Mouse (Mus musculus) left cerebral cortex, postnatal 4 days (tissue): ENCODE data around the gene Otp. TPM values are rescaled to one million over a fixed set of nuclear protein-coding genes. Genes with fewer than 3 reads are reported as not detected.

Experiments used
- DNase-seq: peaks from one replicate; pipeline ENCODE4 v3.0.0-alpha.2; 2022
- intact Hi-C: fragments of 180-260 bp; cut with DNase I; formaldehyde crosslinking; loops from one replicate; pipeline ENCODE4 v1.15.1; 2025
- total RNA-seq, 2 experiments: library from RNA; stranded (reverse); gene quantifications; 2 replicates each; pipeline ENCODE4 v1.2.3; 2021

The Otp gene
- total RNA-seq, result 1 to 10 TPM in 1 of 2 experiments, under 1 TPM in 1; 0.14 to 1.4 TPM

DNA sequence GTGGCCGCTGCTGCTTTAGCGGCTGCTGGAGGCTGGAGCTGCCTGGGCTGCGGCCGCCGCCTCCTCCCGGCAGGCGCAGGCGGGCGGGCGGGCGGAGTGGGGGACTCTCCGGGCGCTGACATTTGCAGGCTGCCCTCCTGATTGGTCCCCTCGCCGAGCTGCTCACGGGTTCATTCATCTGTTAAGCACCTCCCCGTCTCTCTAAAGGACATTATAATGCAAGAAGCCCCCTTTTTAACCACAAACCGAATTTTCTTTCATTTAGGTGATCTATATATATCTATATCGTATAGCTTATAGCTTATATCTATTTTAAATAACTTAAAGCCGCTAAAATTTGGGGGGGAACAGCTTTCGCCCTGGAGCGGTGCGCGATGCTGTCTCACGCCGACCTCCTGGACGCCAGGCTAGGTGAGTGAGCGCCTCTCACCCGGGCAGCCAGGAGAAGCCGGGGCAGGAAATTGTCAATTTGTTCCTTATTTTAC lies at the start of gene Otp:
Otp (plus strand) TSS at position 207 of the 485 bp plus-strand sequence.
- intact Hi-C loops, result no loop called here
- DNase-seq, result peak; percentile 24

DNA sequence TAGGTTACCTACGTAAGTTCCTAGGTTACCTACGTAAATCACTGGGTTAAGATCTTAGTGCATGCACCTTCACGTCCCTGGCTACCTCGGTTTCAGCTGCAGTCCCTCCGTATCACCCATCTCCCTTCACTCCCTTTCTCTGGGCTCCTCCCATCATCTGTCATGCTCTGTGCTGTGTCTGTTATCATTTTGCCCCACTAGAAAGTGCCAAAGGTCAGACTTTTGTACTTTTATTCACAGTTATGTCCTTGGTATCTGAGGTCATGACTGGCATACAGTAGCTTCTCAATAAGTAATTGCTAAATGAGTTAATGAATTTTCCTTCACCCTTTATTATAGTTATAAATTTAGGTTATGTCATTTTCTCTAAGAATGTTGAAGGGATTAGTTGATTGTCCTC lies 49.0 kb upstream of the Otp start:
- intact Hi-C loops, result no loop called here
- DNase-seq, result no peak

DNA sequence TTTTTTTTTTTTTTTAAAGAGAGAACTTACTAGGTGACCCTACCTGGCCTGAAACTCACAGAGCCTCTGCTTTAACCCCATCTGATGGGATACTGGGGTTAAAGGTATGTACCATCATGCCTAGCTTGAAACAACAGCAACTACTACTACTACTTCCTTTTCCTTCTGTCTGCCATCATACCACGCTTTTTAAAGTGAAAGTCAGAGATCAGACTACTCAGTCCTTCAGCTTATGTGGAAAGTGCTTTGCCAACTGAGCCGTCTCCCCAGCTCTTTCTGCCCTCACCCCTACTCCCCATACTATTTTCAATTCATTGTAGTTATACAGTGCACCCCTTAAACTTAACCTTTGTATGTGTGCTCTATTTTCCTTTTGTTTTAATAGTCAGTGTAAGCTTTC lies 48.4 kb upstream of the Otp start:
- no peak for DNase-seq

GRCm38 (mm10) chr13:94827847-94828246 lies 47.6 kb upstream of the Otp start:
- intact Hi-C loops, result no loop called here
- DNase-seq, result no peak

More for the DNA sequence above, 48.4 kb upstream of the Otp start:
- intact Hi-C loops, result no loop called here

- DNase-seq, result no peak
- intact Hi-C loops, result no loop called here
Observed at GRCm38 (mm10) chr13:94838047-94838720, 37.2 kb upstream of the Otp start.

- intact Hi-C loops, result no loop called here
- peak; percentile 12 for DNase-seq
Observed at GRCm38 (mm10) chr13:94838756-94839337, 36.6 kb upstream of the Otp start.

GRCm38 (mm10) chr13:94843236-94843635 lies 32.2 kb upstream of the Otp start:
- DNase-seq, result no peak
- intact Hi-C loops, result no loop called here

GRCm38 (mm10) chr13:94847870-94848269 lies 27.5 kb upstream of the Otp start:
- no peak for DNase-seq
- intact Hi-C loops, result no loop called here

DNA sequence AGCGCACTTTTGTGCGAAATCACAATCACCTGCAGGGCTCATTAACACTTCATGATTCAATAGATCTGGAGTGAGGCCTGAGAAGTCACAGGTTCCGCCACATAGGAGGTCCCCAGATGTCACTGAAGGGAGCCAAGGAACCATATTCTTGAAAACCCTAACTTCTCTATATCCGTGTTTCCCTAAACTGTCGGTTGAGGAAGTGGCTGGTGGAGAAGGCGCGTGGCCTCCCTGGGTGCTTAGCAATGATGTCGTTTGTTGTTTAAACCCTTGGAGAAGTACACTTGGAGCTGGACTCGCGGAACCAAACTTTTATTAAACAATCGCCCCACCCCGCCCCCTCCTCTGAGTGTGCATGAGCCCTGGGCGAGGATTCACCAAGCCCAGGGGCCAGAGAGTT lies 26.1 kb upstream of the Otp start:
- intact Hi-C loops, result no loop called here
- DNase-seq, result no peak

GRCm38 (mm10) chr13:94858016-94858575 lies 17.3 kb upstream of the Otp start:
- intact Hi-C loops, result no loop called here
- DNase-seq, result no peak

DNA sequence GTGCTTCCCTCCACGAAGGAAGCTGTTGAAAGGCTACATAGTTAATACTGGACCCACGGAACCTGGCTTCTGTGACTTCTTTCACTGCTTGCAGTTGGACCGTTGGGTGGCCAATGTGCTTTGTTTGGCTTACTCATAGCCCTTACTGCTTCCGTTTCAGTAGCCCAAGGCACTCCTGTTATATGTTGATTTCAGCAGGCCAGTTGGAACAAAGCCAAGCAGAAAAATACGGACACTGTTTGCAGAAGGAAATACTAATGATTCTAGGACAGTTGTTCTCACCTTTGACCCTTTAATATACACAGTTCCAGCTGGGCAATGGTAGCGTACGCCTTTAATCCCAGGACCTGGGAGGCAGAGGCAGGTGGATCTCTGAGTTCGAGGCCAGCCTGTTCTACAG lies 16.1 kb upstream of the Otp start:
- DNase-seq, result no peak
- intact Hi-C loops, result no loop called here

GRCm38 (mm10) chr13:94862491-94863230 lies 12.7 kb upstream of the Otp start:
- intact Hi-C loops, result loop anchor here (10.0 kb wide), 2 partner anchors 418 to 478 kb away; no protein-coding TSS in a partner anchor
- DNase-seq, result no peak

DNA sequence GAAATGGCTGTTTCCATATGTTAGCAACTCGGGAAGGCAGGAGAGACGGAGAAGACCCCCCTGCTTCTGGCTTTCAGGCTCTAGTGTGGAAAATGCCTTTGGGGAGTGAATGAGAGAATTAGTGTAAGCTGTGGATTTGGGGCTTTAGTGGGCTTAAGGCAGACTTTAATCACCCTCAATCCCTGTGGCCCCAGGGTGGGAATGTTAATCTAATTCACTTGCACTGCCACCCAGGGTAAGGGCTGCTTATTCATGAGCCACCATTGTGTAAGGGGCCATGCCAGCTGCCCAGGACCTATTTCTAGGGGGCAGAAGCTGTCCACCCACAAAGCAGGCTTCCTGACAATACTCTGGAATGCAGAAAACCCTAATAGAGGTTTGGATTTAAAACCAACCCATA lies 8.5 kb upstream of the Otp start:
- intact Hi-C loops, result loop anchor here (10.0 kb wide), 2 partner anchors 422 to 482 kb away; no protein-coding TSS in a partner anchor
- DNase-seq, result no peak

DNA sequence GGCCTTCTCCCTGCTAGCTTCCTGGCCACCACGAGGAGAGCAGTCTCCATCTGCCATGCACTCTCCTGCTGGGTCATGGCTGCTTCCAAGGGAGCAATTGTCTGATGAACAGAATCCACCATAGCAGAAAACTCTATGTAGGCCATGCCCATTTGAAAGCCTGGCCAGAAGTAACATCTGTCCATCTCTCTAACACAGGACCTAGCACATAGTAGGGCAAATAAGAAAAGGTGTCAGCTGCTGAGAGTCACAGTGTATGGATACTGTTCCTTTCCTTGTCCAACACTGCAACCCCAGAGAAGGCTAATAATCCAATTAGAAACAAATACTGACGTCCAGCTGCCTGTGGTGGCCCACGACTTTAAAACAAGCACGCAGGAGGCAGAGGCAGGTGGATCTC lies 7.6 kb upstream of the Otp start:
- no peak for DNase-seq
- intact Hi-C loops, result loop anchor here (10.0 kb wide), 2 partner anchors 423 to 483 kb away; no protein-coding TSS in a partner anchor

DNA sequence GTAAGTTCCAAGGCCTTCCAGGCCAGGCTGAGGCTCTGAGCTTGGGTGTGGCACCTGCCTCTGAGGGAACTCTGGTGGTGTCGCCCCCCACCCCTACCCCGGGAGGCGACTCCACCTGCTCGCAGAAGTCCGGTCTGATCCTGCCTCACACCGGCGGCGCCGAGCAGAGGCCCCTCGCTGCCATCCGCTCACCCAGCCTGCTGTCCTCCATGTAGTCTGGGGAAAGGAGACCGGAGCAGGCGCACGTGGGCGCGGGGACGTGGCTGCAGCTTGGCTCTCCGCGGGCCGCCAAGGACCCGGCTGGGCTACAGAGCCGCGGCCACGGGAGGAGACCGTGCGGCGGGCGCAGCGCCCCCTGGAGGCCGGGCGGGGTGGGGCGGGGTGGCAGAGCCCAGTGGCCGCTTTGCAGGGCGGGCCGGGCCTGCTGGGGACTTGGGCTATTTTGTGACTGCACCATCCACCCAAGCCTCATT lies 6.9 kb upstream of the Otp start:
- peak; percentile 70 for DNase-seq
- intact Hi-C loops, result loop anchor here (10.0 kb wide), 2 partner anchors 424 to 484 kb away; no protein-coding TSS in a partner anchor

GRCm38 (mm10) chr13:94869541-94869940 lies 5.9 kb upstream of the Otp start:
- no peak for DNase-seq
- intact Hi-C loops, result loop anchor here (10.0 kb wide), 2 partner anchors 425 to 485 kb away; no protein-coding TSS in a partner anchor

GRCm38 (mm10) chr13:94870071-94870460 lies 5.3 kb upstream of the Otp start:
- DNase-seq, result no peak
- intact Hi-C loops, result loop anchor here (5.0 kb wide), 1 partner anchor 273 kb away; no protein-coding TSS in a partner anchor

DNA sequence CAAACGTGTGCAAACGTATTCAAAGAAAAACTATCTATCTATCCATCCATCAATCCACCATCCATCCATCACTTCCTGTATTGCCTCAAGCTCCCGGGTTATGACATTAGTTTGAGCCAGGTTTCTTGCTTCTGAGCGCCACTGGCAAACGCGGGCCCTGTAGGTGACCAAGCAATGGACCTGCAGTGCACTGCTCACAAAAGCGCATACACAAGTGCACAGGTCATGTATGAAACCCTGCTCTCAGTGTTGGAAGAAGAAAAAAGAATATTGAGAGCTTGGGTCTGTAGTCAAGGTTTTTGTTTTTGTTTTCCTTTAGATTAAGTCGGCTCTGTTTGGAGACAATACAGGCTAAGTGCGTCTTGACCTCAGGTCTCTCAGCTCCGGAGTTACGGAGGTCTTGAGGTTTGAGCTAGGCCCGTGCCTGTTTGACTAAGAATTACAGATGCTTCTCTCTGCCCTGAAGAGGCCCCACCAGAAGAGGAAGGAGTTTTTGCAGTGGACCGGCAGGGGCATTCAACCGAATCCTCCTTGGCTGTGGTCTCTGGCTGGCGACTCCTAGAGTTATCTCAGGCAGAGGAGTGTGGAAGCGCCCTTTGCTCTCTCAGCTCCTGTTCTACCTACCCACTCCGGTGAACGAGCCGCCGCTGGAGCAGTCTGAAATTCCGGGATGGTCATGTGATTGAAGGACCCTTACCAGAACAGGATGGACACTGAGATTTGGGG lies 4.8 kb upstream of the Otp start:
- intact Hi-C loops, result loop anchor here (5.0 kb wide), 1 partner anchor 273 kb away; no protein-coding TSS in a partner anchor
- DNase-seq, result no peak

- no peak for DNase-seq
- intact Hi-C loops, result loop anchor here (5.0 kb wide), 1 partner anchor 275 kb away; no protein-coding TSS in a partner anchor
Observed at GRCm38 (mm10) chr13:94871806-94872320, 3.5 kb upstream of the Otp start.

DNA sequence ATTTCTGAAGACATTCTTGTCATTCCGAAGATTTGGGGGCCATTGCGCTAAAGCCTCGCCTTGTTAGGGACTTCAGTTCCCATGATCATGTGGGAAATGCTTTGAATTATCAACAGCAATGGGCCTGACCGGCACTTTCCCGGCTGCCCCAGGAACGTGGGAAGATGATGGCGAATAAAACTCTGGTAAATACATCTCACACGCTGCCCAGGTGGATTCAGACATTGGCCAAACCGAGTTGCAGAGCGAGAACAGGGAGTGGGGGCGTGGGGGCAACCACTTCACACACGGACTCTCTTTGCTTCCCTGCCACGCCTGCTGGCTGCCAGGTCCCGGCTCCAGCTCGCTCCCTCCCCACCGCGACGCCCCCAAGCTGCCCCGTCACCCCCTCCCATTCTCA lies 3.0 kb upstream of the Otp start:
- no peak for DNase-seq
- intact Hi-C loops, result loop anchor here (5.0 kb wide), 1 partner anchor 275 kb away; no protein-coding TSS in a partner anchor
